Mouse (Mus musculus) testis, adult 2 months (tissue): ENCODE measurements around the gene Crtac1.

Experiments used
- CTCF ChIP-seq: fragments of 200-500 bp; IDR thresholded peaks from 2 replicates; pipeline ENCODE4 v1.5.1; 2012; ENCODE audit warnings: low read depth, mild to moderate bottlenecking, inconsistent platforms, low read length, moderate library complexity; ENCODE audit not compliant: control insufficient read depth, insufficient read depth, insufficient replicate concordance
- POLR2A ChIP-seq: fragments of 200-500 bp; IDR thresholded peaks from 2 replicates; pipeline ENCODE4 v1.6.1; 2012; ENCODE audit warnings: low read depth, mild to moderate bottlenecking, inconsistent platforms, low read length, moderate library complexity; ENCODE audit not compliant: control insufficient read depth

- TF ChIP-seq CTCF = no peak
- TF ChIP-seq POLR2A = no peak
These were observed 22.4 kb upstream of the Crtac1 start for GRCm38 (mm10) chr19:42454006-42454405.
